Mouse (Mus musculus): ENCODE results near the gene Gm32742. TPM values are rescaled to one million over a fixed set of nuclear protein-coding genes. Genes with fewer than 3 reads are reported as not detected.

The Gm32742 gene
- not detected in 2 replicates for total RNA-seq (2015; ENCODE audit: low replicate concordance)
- total RNA-seq (2017; ENCODE audit: low replicate concordance) = not detected in 2 replicates

- ATAC-seq (replicated peaks; ENCODE audit: low FRiP score, poor library complexity, severe bottlenecking) = no peak
Measured at GRCm38 (mm10) chr9:51165312-51166180, at the start of gene Gm32742. Gene Gm32742 (minus strand): TSS chr9:51165517.

GRCm38 (mm10) chr9:51213729-51214237, 48.5 kb upstream of the Gm32742 start:
- ATAC-seq (replicated peaks; ENCODE audit: low FRiP score, poor library complexity, severe bottlenecking) = no peak

GRCm38 (mm10) chr9:51213023-51213728, 47.9 kb upstream of the Gm32742 start, which contains the start of gene Pou2af1:
Gene Pou2af1 (plus strand): TSS chr9:51213708.
- ATAC-seq (replicated peaks; ENCODE audit: low FRiP score, poor library complexity, severe bottlenecking) = no peak

GRCm38 (mm10) chr9:51211191-51211590, 45.9 kb upstream of the Gm32742 start:
- ATAC-seq (replicated peaks; ENCODE audit: low FRiP score, poor library complexity, severe bottlenecking) = no peak

- ATAC-seq (replicated peaks; ENCODE audit: low FRiP score, poor library complexity, severe bottlenecking) = no peak
Measured at GRCm38 (mm10) chr9:51208974-51209332, 43.6 kb upstream of the Gm32742 start.

GRCm38 (mm10) chr9:51194790-51195189, 29.5 kb upstream of the Gm32742 start:
- ATAC-seq (replicated peaks; ENCODE audit: low FRiP score, poor library complexity, severe bottlenecking) = no peak

GRCm38 (mm10) chr9:51190655-51191054, 25.3 kb upstream of the Gm32742 start:
- ATAC-seq (replicated peaks; ENCODE audit: low FRiP score, poor library complexity, severe bottlenecking) = no peak

GRCm38 (mm10) chr9:51185871-51186270, 20.6 kb upstream of the Gm32742 start:
- no peak for ATAC-seq (replicated peaks; ENCODE audit: low FRiP score, poor library complexity, severe bottlenecking)

- no peak for ATAC-seq (replicated peaks; ENCODE audit: low FRiP score, poor library complexity, severe bottlenecking)
Measured at GRCm38 (mm10) chr9:51185386-51185785, 20.1 kb upstream of the Gm32742 start.

- ATAC-seq (replicated peaks; ENCODE audit: low FRiP score, poor library complexity, severe bottlenecking) = no peak
Measured at GRCm38 (mm10) chr9:51182716-51183710, 17.7 kb upstream of the Gm32742 start.

- no peak for ATAC-seq (replicated peaks; ENCODE audit: low FRiP score, poor library complexity, severe bottlenecking)
Measured at GRCm38 (mm10) chr9:51180621-51181020, 15.3 kb upstream of the Gm32742 start.

GRCm38 (mm10) chr9:51178297-51178696, 13.0 kb upstream of the Gm32742 start:
- ATAC-seq (replicated peaks; ENCODE audit: low FRiP score, poor library complexity, severe bottlenecking) = no peak

- ATAC-seq (replicated peaks; ENCODE audit: low FRiP score, poor library complexity, severe bottlenecking) = no peak
Measured at GRCm38 (mm10) chr9:51175722-51176121, 10.4 kb upstream of the Gm32742 start.

GRCm38 (mm10) chr9:51174890-51175464, 9.7 kb upstream of the Gm32742 start:
- no peak for ATAC-seq (replicated peaks; ENCODE audit: low FRiP score, poor library complexity, severe bottlenecking)

- no peak for ATAC-seq (replicated peaks; ENCODE audit: low FRiP score, poor library complexity, severe bottlenecking)
Measured at GRCm38 (mm10) chr9:51170298-51170697, 5.0 kb upstream of the Gm32742 start.

- no peak for ATAC-seq (replicated peaks; ENCODE audit: low FRiP score, poor library complexity, severe bottlenecking)
Measured at GRCm38 (mm10) chr9:51169133-51169532, 3.8 kb upstream of the Gm32742 start.

- ATAC-seq (replicated peaks; ENCODE audit: low FRiP score, poor library complexity, severe bottlenecking) = no peak
Measured at GRCm38 (mm10) chr9:51168698-51169097, 3.4 kb upstream of the Gm32742 start.

GRCm38 (mm10) chr9:51167954-51168353, 2.6 kb upstream of the Gm32742 start:
- no peak for ATAC-seq (replicated peaks; ENCODE audit: low FRiP score, poor library complexity, severe bottlenecking)

GRCm38 (mm10) chr9:51163989-51164388, 1.3 kb downstream of the Gm32742 start:
- ATAC-seq (replicated peaks; ENCODE audit: low FRiP score, poor library complexity, severe bottlenecking) = no peak

Measured in erythroblast, adult 5-6 weeks (primary cell).